Mouse (Mus musculus): ENCODE measurements at regions not wholly inside any gene's neighbourhood (a gene's known extent, or its start where the extent isn't known, plus 50 kb on each side); places are given as distances from the start of the nearest gene placed in this dataset.

DNA sequence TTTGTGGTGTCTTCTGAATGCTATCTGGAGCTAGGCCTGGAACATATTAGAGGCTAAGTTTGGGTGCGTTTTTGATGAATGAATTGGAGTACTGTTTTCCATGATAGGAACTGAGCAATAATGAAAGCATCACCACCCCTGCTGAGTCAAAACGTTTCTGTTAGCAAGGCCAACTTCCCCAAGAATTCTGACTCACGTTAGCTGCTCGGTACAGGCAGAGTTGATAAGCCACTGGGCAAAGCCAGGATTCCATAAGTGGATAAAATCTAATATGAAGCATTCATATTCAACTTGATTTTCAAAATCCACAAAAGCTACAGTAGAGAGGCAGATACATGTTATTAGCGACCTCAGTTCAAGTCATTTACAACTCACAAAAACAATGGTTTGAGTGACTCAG is 324.0 kb downstream of the Cbln4 start:
- H3K27ac ChIP-seq (ENCODE audit: low read depth, low read length): no peak overlapping the region
- no peak overlapping the region for H3K4me2 ChIP-seq
- H3K36me3 ChIP-seq (ENCODE audit: control insufficient read depth, insufficient read depth, low read length): no peaks in the 10 kb centered on the region
- no peaks in the 10 kb centered on the region for H3K27me3 ChIP-seq (ENCODE audit: control insufficient read depth, insufficient read depth, low read length)
- ATAC-seq (replicated peaks; ENCODE audit: insufficient number of reproducible peaks, low FRiP score, low TSS enrichment): no peak
- H3K9me3 ChIP-seq (replicated peaks; ENCODE audit: control insufficient read depth, low read length): no peaks in the 10 kb centered on the region
- H3K9ac ChIP-seq (ENCODE audit: low read depth, low read length): no peak overlapping the region
- no peak overlapping the region for H3K4me3 ChIP-seq (ENCODE audit: low read depth, low read length)
- 61% methylated on average over 5 of the region's 5 CpGs for WGBS (ENCODE audit: insufficient replicate concordance)
- no peaks in the 10 kb centered on the region for H3K4me1 ChIP-seq (ENCODE audit: control insufficient read depth, insufficient read depth, low read length)

GRCm38 (mm10) chr2:171718855-171719254 is 324.4 kb downstream of the Cbln4 start:
- WGBS (ENCODE audit: insufficient replicate concordance): 76% methylated on average over 5 of the region's 5 CpGs
- no peak overlapping the region for H3K9ac ChIP-seq (ENCODE audit: low read depth, low read length)
- no peak for ATAC-seq (replicated peaks; ENCODE audit: insufficient number of reproducible peaks, low FRiP score, low TSS enrichment)

DNA sequence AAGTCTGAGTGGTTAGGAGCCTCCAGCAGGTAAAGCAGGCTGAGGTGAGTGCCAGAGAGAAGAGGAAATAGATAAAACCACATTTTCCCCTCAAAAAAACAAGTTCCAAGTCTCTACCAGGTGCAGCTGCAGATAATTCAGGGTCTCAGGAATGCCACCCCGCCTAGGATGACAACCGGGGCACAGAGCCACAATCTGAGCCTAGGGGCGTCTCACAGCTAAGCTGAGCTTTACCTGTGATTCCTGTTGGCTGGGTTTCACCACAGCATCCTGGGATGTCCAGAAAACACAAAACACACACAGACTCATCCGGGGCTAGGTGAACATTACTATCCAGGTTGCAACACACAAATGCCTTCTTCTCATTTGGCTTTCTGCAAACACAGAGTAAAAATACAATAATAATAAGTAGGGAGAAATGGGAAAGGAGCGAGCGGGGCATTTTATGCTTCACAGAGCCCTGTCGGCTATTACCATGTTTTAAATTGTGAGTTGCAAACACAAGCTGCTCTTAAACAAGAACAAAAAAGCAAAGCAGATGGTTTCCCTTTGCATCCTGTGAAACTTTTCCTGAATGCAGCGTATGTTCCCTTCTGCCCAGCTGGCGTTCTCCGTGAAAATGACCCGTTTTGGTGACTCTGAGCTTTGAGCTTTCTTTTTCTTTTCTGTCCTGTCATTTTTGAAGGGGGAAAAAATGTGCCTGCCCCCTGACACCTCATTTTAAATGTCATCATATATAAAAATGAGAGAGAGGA is 330.3 kb downstream of the Cbln4 start:
- H3K4me2 ChIP-seq: no peak overlapping the region
- H3K36me3 ChIP-seq (ENCODE audit: control insufficient read depth, insufficient read depth, low read length): no peaks in the 10 kb centered on the region
- H3K27ac ChIP-seq (ENCODE audit: low read depth, low read length): no peak overlapping the region
- H3K27me3 ChIP-seq (ENCODE audit: control insufficient read depth, insufficient read depth, low read length): no peaks in the 10 kb centered on the region
- no peak overlapping the region for H3K9ac ChIP-seq (ENCODE audit: low read depth, low read length)
- H3K4me1 ChIP-seq (ENCODE audit: control insufficient read depth, insufficient read depth, low read length): no peaks in the 10 kb centered on the region
- WGBS (ENCODE audit: insufficient replicate concordance): 72% methylated on average over 11 of the region's 11 CpGs
- no peak for ATAC-seq (replicated peaks; ENCODE audit: insufficient number of reproducible peaks, low FRiP score, low TSS enrichment)
- no peak overlapping the region for H3K4me3 ChIP-seq (ENCODE audit: low read depth, low read length)
- H3K9me3 ChIP-seq (replicated peaks; ENCODE audit: control insufficient read depth, low read length): no peaks in the 10 kb centered on the region

More at GRCm38 (mm10) chr2:171718855-171719254, 324.4 kb downstream of the Cbln4 start:
- H3K36me3 ChIP-seq (ENCODE audit: control insufficient read depth, insufficient read depth, low read length): no peaks in the 10 kb centered on the region
- no peaks in the 10 kb centered on the region for H3K9me3 ChIP-seq (replicated peaks; ENCODE audit: control insufficient read depth, low read length)
- H3K4me1 ChIP-seq (ENCODE audit: control insufficient read depth, insufficient read depth, low read length): no peaks in the 10 kb centered on the region
- H3K4me2 ChIP-seq: no peak overlapping the region
- H3K27me3 ChIP-seq (ENCODE audit: control insufficient read depth, insufficient read depth, low read length): no peaks in the 10 kb centered on the region
- no peak overlapping the region for H3K27ac ChIP-seq (ENCODE audit: low read depth, low read length)
- no peak overlapping the region for H3K4me3 ChIP-seq (ENCODE audit: low read depth, low read length)

DNA sequence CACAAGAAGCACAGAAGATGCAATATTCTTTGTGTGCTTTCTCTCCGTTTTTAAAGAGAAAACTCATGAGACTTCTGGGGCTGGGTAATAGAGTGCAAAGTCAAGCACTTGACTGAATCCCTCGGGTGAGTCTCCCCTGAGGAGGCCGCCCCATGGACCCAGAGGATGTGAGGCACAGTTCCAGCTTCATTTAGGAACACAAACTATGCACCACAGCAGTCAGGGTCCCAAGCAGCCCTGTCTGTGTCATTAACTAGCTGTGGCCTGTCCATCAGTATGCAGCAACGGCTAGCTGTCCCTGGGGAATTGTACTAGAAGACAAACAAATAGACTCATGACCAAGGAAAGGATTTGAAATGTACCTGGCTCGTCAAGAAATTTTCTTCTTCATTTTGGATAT is 349.7 kb downstream of the Cbln4 start:
- 81% methylated on average over 5 of the region's 5 CpGs for WGBS (ENCODE audit: insufficient replicate concordance)
- Histone ChIP-seq H3K9ac (ENCODE audit: low read depth, low read length) (no peak overlapping the region), H3K4me3 (ENCODE audit: low read depth, low read length) (no peak overlapping the region), H3K9me3 (replicated peaks; ENCODE audit: control insufficient read depth, low read length) (no peaks in the 10 kb centered on the region), H3K4me1 (ENCODE audit: control insufficient read depth, insufficient read depth, low read length) (no peaks in the 10 kb centered on the region), H3K27ac (ENCODE audit: low read depth, low read length) (no peak overlapping the region), H3K36me3 (ENCODE audit: control insufficient read depth, insufficient read depth, low read length) (no peaks in the 10 kb centered on the region), H3K27me3 (ENCODE audit: control insufficient read depth, insufficient read depth, low read length) (no peaks in the 10 kb centered on the region), H3K4me2 (no peak overlapping the region)
- no peak for ATAC-seq (replicated peaks; ENCODE audit: insufficient number of reproducible peaks, low FRiP score, low TSS enrichment)

DNA sequence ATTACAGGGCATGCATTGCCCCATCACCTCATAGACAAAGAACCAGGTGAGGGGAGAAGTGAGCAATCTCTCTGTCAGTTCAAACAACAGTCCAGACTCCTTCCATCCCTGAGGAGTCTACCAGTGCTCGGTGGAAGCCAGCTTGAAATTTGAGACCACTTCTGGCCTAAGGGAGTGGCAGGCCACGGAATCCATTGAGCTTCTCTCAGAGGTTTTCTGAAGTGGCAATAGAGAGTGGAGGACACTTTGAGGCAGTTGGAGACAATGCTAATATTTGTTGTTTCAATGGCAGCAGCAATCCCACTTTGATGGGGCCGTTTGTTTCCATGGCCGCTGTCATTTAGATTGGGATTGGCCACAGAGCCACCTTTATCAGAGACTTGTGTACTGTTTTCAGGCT is 352.5 kb downstream of the Cbln4 start:
- ATAC-seq (replicated peaks; ENCODE audit: insufficient number of reproducible peaks, low FRiP score, low TSS enrichment): no peak
- H3K27ac ChIP-seq (ENCODE audit: low read depth, low read length): no peak overlapping the region
- H3K9me3 ChIP-seq (replicated peaks; ENCODE audit: control insufficient read depth, low read length): no peaks in the 10 kb centered on the region
- WGBS (ENCODE audit: insufficient replicate concordance): 16% methylated on average over 4 of the region's 4 CpGs
- no peak overlapping the region for H3K9ac ChIP-seq (ENCODE audit: low read depth, low read length)
- H3K4me1 ChIP-seq (ENCODE audit: control insufficient read depth, insufficient read depth, low read length): no peaks in the 10 kb centered on the region
- H3K4me2 ChIP-seq: no peak overlapping the region
- no peaks in the 10 kb centered on the region for H3K27me3 ChIP-seq (ENCODE audit: control insufficient read depth, insufficient read depth, low read length)
- H3K4me3 ChIP-seq (ENCODE audit: low read depth, low read length): no peak overlapping the region
- H3K36me3 ChIP-seq (ENCODE audit: control insufficient read depth, insufficient read depth, low read length): no peaks in the 10 kb centered on the region

DNA sequence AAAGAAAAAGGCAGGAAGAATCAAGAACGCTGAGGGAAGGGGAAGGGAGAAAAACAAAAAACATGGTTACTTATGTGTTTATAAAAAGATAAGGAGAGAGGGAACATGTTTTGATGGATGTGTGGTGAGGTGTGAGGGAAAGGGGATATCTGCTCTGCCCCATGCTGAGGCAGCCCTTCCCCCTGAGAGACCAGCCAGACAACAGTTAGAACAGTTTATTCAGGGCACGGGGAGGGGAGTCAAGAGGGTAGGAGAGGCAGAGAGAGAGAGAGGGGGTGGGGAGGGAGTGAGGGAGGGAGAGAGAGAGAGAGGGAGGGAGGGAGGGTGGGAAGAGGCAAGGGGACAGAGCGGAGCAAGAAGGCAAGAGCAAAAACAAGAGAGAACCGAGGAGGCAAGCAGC is 354.2 kb downstream of the Cbln4 start:
- Histone ChIP-seq H3K9ac (ENCODE audit: low read depth, low read length) (no peak overlapping the region), H3K4me3 (ENCODE audit: low read depth, low read length) (no peak overlapping the region), H3K36me3 (ENCODE audit: control insufficient read depth, insufficient read depth, low read length) (no peaks in the 10 kb centered on the region), H3K4me2 (no peak overlapping the region), H3K27ac (ENCODE audit: low read depth, low read length) (no peak overlapping the region), H3K27me3 (ENCODE audit: control insufficient read depth, insufficient read depth, low read length) (no peaks in the 10 kb centered on the region), H3K9me3 (replicated peaks; ENCODE audit: control insufficient read depth, low read length) (no peaks in the 10 kb centered on the region), H3K4me1 (ENCODE audit: control insufficient read depth, insufficient read depth, low read length) (no peaks in the 10 kb centered on the region)
- WGBS (ENCODE audit: insufficient replicate concordance): 5% methylated on average over 4 of the region's 4 CpGs
- ATAC-seq (replicated peaks; ENCODE audit: insufficient number of reproducible peaks, low FRiP score, low TSS enrichment): no peak

- Histone ChIP-seq H3K4me1 (ENCODE audit: control insufficient read depth, insufficient read depth, low read length) (no peaks in the 10 kb centered on the region), H3K27ac (ENCODE audit: low read depth, low read length) (no peak overlapping the region), H3K36me3 (ENCODE audit: control insufficient read depth, insufficient read depth, low read length) (no peaks in the 10 kb centered on the region), H3K27me3 (ENCODE audit: control insufficient read depth, insufficient read depth, low read length) (no peaks in the 10 kb centered on the region), H3K4me3 (ENCODE audit: low read depth, low read length) (no peak overlapping the region), H3K9ac (ENCODE audit: low read depth, low read length) (no peak overlapping the region), H3K4me2 (no peak overlapping the region), H3K9me3 (replicated peaks; ENCODE audit: control insufficient read depth, low read length) (no peaks in the 10 kb centered on the region)
- no peak for ATAC-seq (replicated peaks; ENCODE audit: insufficient number of reproducible peaks, low FRiP score, low TSS enrichment)
- 52% methylated on average over 2 of the region's 2 CpGs for WGBS (ENCODE audit: insufficient replicate concordance)
Measured at GRCm38 (mm10) chr2:171677998-171678397, 365.3 kb downstream of the Cbln4 start.

GRCm38 (mm10) chr2:171677128-171677527 is 366.1 kb downstream of the Cbln4 start:
- Histone ChIP-seq H3K9ac (ENCODE audit: low read depth, low read length) (no peak overlapping the region), H3K4me1 (ENCODE audit: control insufficient read depth, insufficient read depth, low read length) (no peaks in the 10 kb centered on the region), H3K4me3 (ENCODE audit: low read depth, low read length) (no peak overlapping the region), H3K27ac (ENCODE audit: low read depth, low read length) (no peak overlapping the region), H3K9me3 (replicated peaks; ENCODE audit: control insufficient read depth, low read length) (no peaks in the 10 kb centered on the region), H3K4me2 (no peak overlapping the region), H3K27me3 (ENCODE audit: control insufficient read depth, insufficient read depth, low read length) (no peaks in the 10 kb centered on the region), H3K36me3 (ENCODE audit: control insufficient read depth, insufficient read depth, low read length) (no peaks in the 10 kb centered on the region)
- ATAC-seq (replicated peaks; ENCODE audit: insufficient number of reproducible peaks, low FRiP score, low TSS enrichment): no peak
- WGBS (ENCODE audit: insufficient replicate concordance): 79% methylated on average over 7 of the region's 7 CpGs

GRCm38 (mm10) chr2:171676083-171676482 is 367.2 kb downstream of the Cbln4 start:
- H3K27me3 ChIP-seq (ENCODE audit: control insufficient read depth, insufficient read depth, low read length): no peaks in the 10 kb centered on the region
- H3K4me2 ChIP-seq: no peak overlapping the region
- no peak overlapping the region for H3K4me3 ChIP-seq (ENCODE audit: low read depth, low read length)
- peak; percentile 49; the same call in 1 of the 2 replicates for ATAC-seq (replicated peaks; ENCODE audit: insufficient number of reproducible peaks, low FRiP score, low TSS enrichment)
- H3K9ac ChIP-seq (ENCODE audit: low read depth, low read length): no peak overlapping the region
- no peaks in the 10 kb centered on the region for H3K4me1 ChIP-seq (ENCODE audit: control insufficient read depth, insufficient read depth, low read length)
- WGBS (ENCODE audit: insufficient replicate concordance): 44% methylated on average over 8 of the region's 8 CpGs
- H3K9me3 ChIP-seq (replicated peaks; ENCODE audit: control insufficient read depth, low read length): no peaks in the 10 kb centered on the region
- H3K27ac ChIP-seq (ENCODE audit: low read depth, low read length): no peak overlapping the region
- H3K36me3 ChIP-seq (ENCODE audit: control insufficient read depth, insufficient read depth, low read length): no peaks in the 10 kb centered on the region

Measured in heart, embryonic 11.5 days (tissue).